Mouse (Mus musculus): Measurements from ENCODE around the gene Rel. TPM values are rescaled to one million over a fixed set of nuclear protein-coding genes. Genes with fewer than 3 reads are reported as not detected.

The Rel gene
- polyA plus RNA-seq, 1 experiment, result 0.73 TPM

DNA sequence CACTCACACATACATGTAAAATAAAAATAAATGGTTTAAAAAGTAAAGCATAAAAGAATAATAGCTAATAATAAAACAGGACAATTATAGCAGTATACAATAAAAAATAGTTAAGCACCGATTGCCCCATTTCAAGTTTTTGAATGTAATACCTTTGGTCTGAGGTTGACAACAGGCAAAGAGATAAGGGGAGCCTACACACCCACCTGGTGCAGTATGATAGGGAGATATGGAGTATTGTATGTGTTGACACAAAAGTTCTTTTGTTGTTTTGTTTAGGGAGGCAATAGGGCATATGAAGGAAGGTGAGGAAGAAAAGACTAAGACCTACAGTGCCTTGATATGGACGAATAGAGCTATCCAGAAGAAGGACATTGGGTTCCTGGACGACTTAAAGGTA is 50.9 kb downstream of the Rel start:
- H3ac ChIP-seq (ENCODE audit: control insufficient read depth, insufficient read length, low read depth), result no peak overlapping the region
- H3K79me2 ChIP-seq (ENCODE audit: control insufficient read depth, insufficient read depth), result no peaks in the 10 kb centered on the region
- TF ChIP-seq FOSL1 (IDR thresholded peaks at IDR 0.05; ENCODE audit: insufficient read depth, low read length, poor library complexity, severe bottlenecking) (no peak), CEBPB (IDR thresholded peaks at IDR 0.05; ENCODE audit: low read depth) (no peak), CTCF (IDR thresholded peaks at IDR 0.05; ENCODE audit: control insufficient read depth, insufficient read depth, insufficient read length) (no peak), MYOD1 (IDR thresholded peaks at IDR 0.05; ENCODE audit: control insufficient read depth, insufficient read length, low read depth) (no peak), MAX (IDR thresholded peaks at IDR 0.05) (no peak), MYOG (IDR thresholded peaks at IDR 0.05; ENCODE audit: control insufficient read depth, extremely low read depth, insufficient read length) (no peak), USF1 (IDR thresholded peaks at IDR 0.05; ENCODE audit: low read depth) (no peak)
- H3K36me3 ChIP-seq (ENCODE audit: control insufficient read depth, insufficient read depth), result peaks cover 69% of the 10 kb centered on the region
- no peaks in the 10 kb centered on the region for H3K79me3 ChIP-seq (ENCODE audit: low read depth)
- no peaks in the 10 kb centered on the region for H3K27me3 ChIP-seq (ENCODE audit: control insufficient read depth, insufficient read depth, insufficient read length)
- no peak overlapping the region for H3K4me3 ChIP-seq (ENCODE audit: insufficient read depth, poor library complexity, severe bottlenecking)

DNA sequence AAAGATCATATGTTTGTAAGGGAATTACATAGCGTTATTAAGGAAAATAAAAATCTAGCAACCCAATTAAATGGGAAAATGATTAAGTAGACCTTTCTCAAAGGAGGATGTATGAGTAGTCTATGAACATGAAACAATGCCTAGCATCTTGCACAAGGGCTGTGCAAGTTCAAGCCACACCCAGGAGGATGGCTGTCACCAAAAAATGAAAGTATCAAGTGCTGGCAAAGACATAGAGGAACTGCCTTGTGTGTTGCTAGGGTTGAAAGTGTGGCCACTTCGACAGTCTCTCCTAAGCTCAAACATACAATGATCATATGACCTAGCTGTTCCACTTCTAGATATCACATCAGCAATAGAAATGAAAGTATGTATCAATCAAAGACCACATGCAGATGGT is 51.9 kb downstream of the Rel start:
- Histone ChIP-seq H3K36me3 (ENCODE audit: control insufficient read depth, insufficient read depth) (peaks cover 79% of the 10 kb centered on the region), H3K4me3 (ENCODE audit: insufficient read depth, poor library complexity, severe bottlenecking) (no peak overlapping the region), H3K79me3 (ENCODE audit: low read depth) (no peaks in the 10 kb centered on the region)

DNA sequence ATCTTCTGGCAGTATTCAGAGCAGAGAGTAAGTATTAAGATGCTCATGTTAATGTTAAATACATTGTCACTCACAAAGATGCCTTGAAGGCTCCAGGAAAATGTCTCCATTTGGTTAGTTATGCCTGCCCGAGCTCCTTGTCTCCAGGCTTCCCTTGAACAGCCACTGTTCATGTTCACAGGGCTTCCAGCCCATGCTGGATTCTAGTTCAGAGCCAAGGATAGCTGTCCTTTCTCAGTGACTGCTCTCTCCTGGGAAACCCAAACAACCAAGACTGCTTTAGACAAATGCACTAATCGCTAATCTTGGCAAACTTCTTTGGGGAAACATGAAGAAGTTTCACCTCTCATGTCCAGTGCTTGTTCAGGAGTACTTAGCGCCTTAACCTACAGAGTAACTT is 58.5 kb downstream of the Rel start:
- H3ac ChIP-seq (ENCODE audit: control insufficient read depth, insufficient read length, low read depth), result no peak overlapping the region
- H3K4me3 ChIP-seq (ENCODE audit: insufficient read depth, poor library complexity, severe bottlenecking), result no peak overlapping the region
- H3K27me3 ChIP-seq (ENCODE audit: control insufficient read depth, insufficient read depth, insufficient read length), result no peaks in the 10 kb centered on the region
- peaks cover 91% of the 10 kb centered on the region for H3K36me3 ChIP-seq (ENCODE audit: control insufficient read depth, insufficient read depth)
- no peaks in the 10 kb centered on the region for H3K79me2 ChIP-seq (ENCODE audit: control insufficient read depth, insufficient read depth)
- no peaks in the 10 kb centered on the region for H3K79me3 ChIP-seq (ENCODE audit: low read depth)
- no peak for TF ChIP-seq FOSL1 (IDR thresholded peaks at IDR 0.05; ENCODE audit: insufficient read depth, low read length, poor library complexity, severe bottlenecking)
- TF ChIP-seq MYOD1 (IDR thresholded peaks at IDR 0.05; ENCODE audit: control insufficient read depth, insufficient read length, low read depth), result no peak
- TF ChIP-seq USF1 (IDR thresholded peaks at IDR 0.05; ENCODE audit: low read depth), result no peak
- no peak for TF ChIP-seq CEBPB (IDR thresholded peaks at IDR 0.05; ENCODE audit: low read depth)
- no peak for TF ChIP-seq MYOG (IDR thresholded peaks at IDR 0.05; ENCODE audit: control insufficient read depth, extremely low read depth, insufficient read length)
- TF ChIP-seq CTCF (IDR thresholded peaks at IDR 0.05; ENCODE audit: control insufficient read depth, insufficient read depth, insufficient read length), result no peak
- TF ChIP-seq MAX (IDR thresholded peaks at IDR 0.05), result no peak

More for the DNA sequence above, 51.9 kb downstream of the Rel start:
- Histone ChIP-seq H3K27me3 (ENCODE audit: control insufficient read depth, insufficient read depth, insufficient read length) (no peaks in the 10 kb centered on the region), H3K79me2 (ENCODE audit: control insufficient read depth, insufficient read depth) (no peaks in the 10 kb centered on the region), H3ac (ENCODE audit: control insufficient read depth, insufficient read length, low read depth) (no peak overlapping the region)
- TF ChIP-seq CEBPB (IDR thresholded peaks at IDR 0.05; ENCODE audit: low read depth) (no peak), MYOG (IDR thresholded peaks at IDR 0.05; ENCODE audit: control insufficient read depth, extremely low read depth, insufficient read length) (no peak), CTCF (IDR thresholded peaks at IDR 0.05; ENCODE audit: control insufficient read depth, insufficient read depth, insufficient read length) (no peak), MYOD1 (IDR thresholded peaks at IDR 0.05; ENCODE audit: control insufficient read depth, insufficient read length, low read depth) (no peak), USF1 (IDR thresholded peaks at IDR 0.05; ENCODE audit: low read depth) (no peak), MAX (IDR thresholded peaks at IDR 0.05) (no peak), FOSL1 (IDR thresholded peaks at IDR 0.05; ENCODE audit: insufficient read depth, low read length, poor library complexity, severe bottlenecking) (no peak)

DNA sequence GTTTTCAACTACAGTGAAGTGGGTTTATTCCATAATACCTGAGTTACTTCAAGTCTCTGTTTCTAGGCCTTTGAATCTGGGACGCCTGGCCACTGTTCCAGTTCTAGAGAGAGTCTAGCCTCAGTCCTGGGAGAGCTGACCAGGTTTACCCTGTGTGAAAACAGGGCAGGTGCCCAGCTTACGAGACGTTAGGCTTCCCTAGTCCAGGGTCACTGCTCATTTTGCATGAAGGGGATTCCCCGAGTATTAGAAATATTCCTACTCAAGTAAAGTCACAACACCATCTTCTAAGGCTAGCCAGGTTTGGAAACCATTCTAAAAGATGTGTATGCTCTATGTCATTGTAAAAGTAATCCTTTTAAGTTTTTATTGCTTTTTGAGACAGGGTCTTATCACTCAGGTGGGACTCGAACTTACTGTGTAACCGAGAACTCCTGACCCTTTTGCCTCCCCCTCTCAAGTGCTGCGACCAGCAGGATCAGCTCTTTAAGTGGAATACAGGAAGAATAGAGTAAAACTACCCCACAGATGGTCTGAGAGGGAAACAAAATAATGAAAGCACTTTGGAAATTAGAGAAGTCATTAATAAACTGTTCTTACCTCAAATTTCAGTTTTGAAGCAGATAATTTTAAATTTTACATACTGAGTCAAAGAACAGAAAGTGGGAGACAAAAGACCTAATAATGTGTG is 66.0 kb downstream of the Rel start:
- no peaks in the 10 kb centered on the region for H3K79me2 ChIP-seq (ENCODE audit: control insufficient read depth, insufficient read depth)
- no peaks in the 10 kb centered on the region for H3K79me3 ChIP-seq (ENCODE audit: low read depth)
- peaks cover 72% of the 10 kb centered on the region for H3K36me3 ChIP-seq (ENCODE audit: control insufficient read depth, insufficient read depth)
- no peak overlapping the region for H3ac ChIP-seq (ENCODE audit: control insufficient read depth, insufficient read length, low read depth)
- TF ChIP-seq CEBPB (IDR thresholded peaks at IDR 0.05; ENCODE audit: low read depth), result no peak
- TF ChIP-seq MYOD1 (IDR thresholded peaks at IDR 0.05; ENCODE audit: control insufficient read depth, insufficient read length, low read depth), result no peak
- TF ChIP-seq FOSL1 (IDR thresholded peaks at IDR 0.05; ENCODE audit: insufficient read depth, low read length, poor library complexity, severe bottlenecking), result no peak
- no peak for TF ChIP-seq USF1 (IDR thresholded peaks at IDR 0.05; ENCODE audit: low read depth)
- no peak for TF ChIP-seq MAX (IDR thresholded peaks at IDR 0.05)
- no peak for TF ChIP-seq MYOG (IDR thresholded peaks at IDR 0.05; ENCODE audit: control insufficient read depth, extremely low read depth, insufficient read length)
- no peak for TF ChIP-seq CTCF (IDR thresholded peaks at IDR 0.05; ENCODE audit: control insufficient read depth, insufficient read depth, insufficient read length)
- no peak overlapping the region for H3K4me3 ChIP-seq (ENCODE audit: insufficient read depth, poor library complexity, severe bottlenecking)
- H3K27me3 ChIP-seq (ENCODE audit: control insufficient read depth, insufficient read depth, insufficient read length), result no peaks in the 10 kb centered on the region

DNA sequence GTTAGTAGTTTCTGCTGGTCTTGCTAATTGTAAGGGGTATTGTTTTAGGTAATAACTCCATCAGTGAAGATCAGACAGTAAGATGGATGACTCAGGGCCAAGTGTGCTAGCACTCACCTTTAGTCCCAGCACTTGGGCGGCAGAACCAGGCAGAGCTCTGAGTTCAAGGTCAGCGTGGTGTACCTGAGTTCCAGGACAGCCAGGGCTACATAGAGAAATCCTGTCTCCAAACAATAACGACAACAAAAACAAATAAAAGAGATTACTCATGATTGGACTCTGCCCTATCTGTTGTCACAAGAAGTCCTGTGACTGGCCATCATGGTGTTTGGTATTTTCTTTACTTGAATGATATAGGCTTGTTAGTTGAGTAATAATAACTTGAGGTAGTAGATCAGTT is 68.9 kb downstream of the Rel start:
- Histone ChIP-seq H3K79me3 (ENCODE audit: low read depth) (peaks cover 2% of the 10 kb centered on the region), H3K4me3 (ENCODE audit: insufficient read depth, poor library complexity, severe bottlenecking) (no peak overlapping the region), H3K27me3 (ENCODE audit: control insufficient read depth, insufficient read depth, insufficient read length) (no peaks in the 10 kb centered on the region), H3ac (ENCODE audit: control insufficient read depth, insufficient read length, low read depth) (no peak overlapping the region), H3K36me3 (ENCODE audit: control insufficient read depth, insufficient read depth) (peaks cover 49% of the 10 kb centered on the region), H3K79me2 (ENCODE audit: control insufficient read depth, insufficient read depth) (peaks cover 15% of the 10 kb centered on the region)
- no peak for TF ChIP-seq CEBPB (IDR thresholded peaks at IDR 0.05; ENCODE audit: low read depth)
- no peak for TF ChIP-seq CTCF (IDR thresholded peaks at IDR 0.05; ENCODE audit: control insufficient read depth, insufficient read depth, insufficient read length)
- TF ChIP-seq USF1 (IDR thresholded peaks at IDR 0.05; ENCODE audit: low read depth), result no peak
- TF ChIP-seq MAX (IDR thresholded peaks at IDR 0.05), result no peak
- no peak for TF ChIP-seq FOSL1 (IDR thresholded peaks at IDR 0.05; ENCODE audit: insufficient read depth, low read length, poor library complexity, severe bottlenecking)
- no peak for TF ChIP-seq MYOD1 (IDR thresholded peaks at IDR 0.05; ENCODE audit: control insufficient read depth, insufficient read length, low read depth)
- TF ChIP-seq MYOG (IDR thresholded peaks at IDR 0.05; ENCODE audit: control insufficient read depth, extremely low read depth, insufficient read length), result no peak

All from C2C12 (cell line).